Mouse (Mus musculus) forebrain, embryonic 16.5 days (tissue): Measurements from ENCODE around the gene Abcg5. TPM values are rescaled to one million over a fixed set of nuclear protein-coding genes. Genes with fewer than 3 reads are reported as not detected.

Experiments
- ATAC-seq: fragments of 200-750 bp; cut with Nextera tagmentation; 2 replicates; pipeline ENCODE4 v1.8.0; 2017; ENCODE audit warnings: mild to moderate bottlenecking, moderate library complexity
- H3K27ac ChIP-seq: fragments of 300-500 bp; sonication (generic); 2 replicates; pipeline ENCODE4 v1.5.1; 2014; ENCODE audit warnings: low read length, control low read depth
- H3K27me3 ChIP-seq: fragments of 300-500 bp; sonication (generic); replicated peaks from 2 replicates; pipeline ENCODE4 v1.6.1; 2014; ENCODE audit warnings: low read length; ENCODE audit not compliant: control insufficient read depth, insufficient read depth
- H3K36me3 ChIP-seq: fragments of 300-500 bp; sonication (generic); 2 replicates; pipeline ENCODE4 v1.6.1; 2014; ENCODE audit not compliant: control insufficient read depth, insufficient read depth
- H3K4me1 ChIP-seq: fragments of 300-500 bp; sonication (generic); replicated peaks from 2 replicates; pipeline ENCODE4 v1.6.1; 2014; ENCODE audit warnings: low read length; ENCODE audit not compliant: control insufficient read depth, insufficient read depth
- H3K4me2 ChIP-seq: fragments of 300-500 bp; sonication (generic); 2 replicates; pipeline ENCODE4 v1.6.1; 2014; ENCODE audit warnings: mild to moderate bottlenecking, low read length, control low read depth
- H3K4me3 ChIP-seq: fragments of 300-500 bp; sonication (generic); replicated peaks from 2 replicates; pipeline ENCODE4 v1.5.1; 2014; ENCODE audit warnings: mild to moderate bottlenecking, low read length, control low read depth
- H3K9ac ChIP-seq: fragments of 300-500 bp; sonication (generic); replicated peaks from 2 replicates; pipeline ENCODE4 v1.6.1; 2014; ENCODE audit warnings: low read depth, low read length, control low read depth
- H3K9me3 ChIP-seq: fragments of 300-500 bp; sonication (generic); 2 replicates; pipeline ENCODE4 v1.6.1; 2016; ENCODE audit warnings: low read length; ENCODE audit not compliant: control insufficient read depth
- WGBS: fragments of 180-500 bp; shearing (Covaris S2); extraction: QIAGEN DNeasy Blood & Tissue Kit; methylation state at CpG from one replicate; pipeline ENCODE4 v1.1.7; 2014; 5-methylcytosine and 5-hydroxymethylcytosine counted together
- polyA plus RNA-seq: library from polyadenylated mRNA; unstranded; fragments of >200 nt; fragmentation: Nextera tagmentation; extraction: Ambion mirVana; gene quantifications from 2 replicates; pipeline ENCODE4 v1.2.1, GENCODE M21; 2015

Gene Abcg5
- polyA plus RNA-seq, 1 experiment from 2014 or later = 0.87 TPM

DNA sequence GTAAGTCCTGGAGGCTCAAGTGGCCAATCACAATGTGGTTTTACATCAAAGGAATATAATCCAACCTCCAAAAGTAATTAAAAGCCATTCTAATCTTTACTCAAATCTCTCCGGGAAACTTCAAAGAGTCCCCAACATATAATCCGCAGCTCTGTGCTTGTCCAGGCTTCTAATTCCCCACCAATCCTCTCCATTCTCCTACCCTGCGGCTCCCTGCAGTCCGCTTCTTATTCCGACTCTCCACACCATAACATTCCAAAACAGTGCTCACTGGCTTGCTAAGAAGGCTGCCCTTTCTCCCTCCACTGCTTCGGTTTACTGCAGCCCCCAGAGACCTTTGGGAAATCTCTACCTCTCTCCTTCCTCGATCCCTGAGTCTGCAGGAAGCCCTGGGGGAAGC is 8.8 kb downstream of the Abcg5 start:
- WGBS = 8% methylated on average over 7 of the region's 7 CpGs
- Histone ChIP-seq H3K4me1 (peaks cover 7% of the 10 kb centered on the region), H3K4me2 (no peak overlapping the region), H3K9ac (no peak overlapping the region), H3K27me3 (peaks cover 11% of the 10 kb centered on the region), H3K36me3 (no peaks in the 10 kb centered on the region), H3K4me3 (no peak overlapping the region), H3K9me3 (no peaks in the 10 kb centered on the region), H3K27ac (no peak overlapping the region)
- ATAC-seq = no peak

GRCm38 (mm10) chr17:84672376-84673369 is 10.1 kb downstream of the Abcg5 start:
- H3K9me3 ChIP-seq = no peaks in the 10 kb centered on the region
- no peak overlapping the region for H3K27ac ChIP-seq
- no peak overlapping the region for H3K9ac ChIP-seq
- H3K4me2 ChIP-seq = no peak overlapping the region
- no peak for ATAC-seq
- H3K27me3 ChIP-seq = peaks cover 11% of the 10 kb centered on the region
- H3K36me3 ChIP-seq = no peaks in the 10 kb centered on the region
- WGBS = 78% methylated on average over 16 of the region's 16 CpGs
- peaks cover 7% of the 10 kb centered on the region for H3K4me1 ChIP-seq
- no peak overlapping the region for H3K4me3 ChIP-seq

GRCm38 (mm10) chr17:84667848-84668247 is 15.0 kb downstream of the Abcg5 start:
- Histone ChIP-seq H3K4me2 (no peak overlapping the region), H3K27ac (no peak overlapping the region), H3K4me1 (no peaks in the 10 kb centered on the region), H3K4me3 (no peak overlapping the region), H3K36me3 (no peaks in the 10 kb centered on the region), H3K9me3 (no peaks in the 10 kb centered on the region), H3K27me3 (no peaks in the 10 kb centered on the region), H3K9ac (no peak overlapping the region)
- ATAC-seq = no peak
- 94% methylated on average over 3 of the region's 3 CpGs for WGBS

- H3K4me2 ChIP-seq = no peak overlapping the region
- 59% methylated on average over 9 of the region's 9 CpGs for WGBS
- no peaks in the 10 kb centered on the region for H3K27me3 ChIP-seq
- ATAC-seq = no peak
- no peaks in the 10 kb centered on the region for H3K9me3 ChIP-seq
- H3K27ac ChIP-seq = no peak overlapping the region
- no peak overlapping the region for H3K9ac ChIP-seq
- H3K4me1 ChIP-seq = no peaks in the 10 kb centered on the region
- H3K36me3 ChIP-seq = no peaks in the 10 kb centered on the region
- no peak overlapping the region for H3K4me3 ChIP-seq
These were observed 17.1 kb downstream of the Abcg5 start for GRCm38 (mm10) chr17:84665691-84666090.

GRCm38 (mm10) chr17:84665053-84665452 is 17.8 kb downstream of the Abcg5 start:
- ATAC-seq = no peak

GRCm38 (mm10) chr17:84658951-84659350 is 23.9 kb downstream of the Abcg5 start:
- H3K4me3 ChIP-seq = no peak overlapping the region
- H3K36me3 ChIP-seq = no peaks in the 10 kb centered on the region
- H3K27me3 ChIP-seq = no peaks in the 10 kb centered on the region
- no peak for ATAC-seq
- H3K27ac ChIP-seq = no peak overlapping the region
- WGBS = 79% methylated on average over 8 of the region's 8 CpGs
- no peaks in the 10 kb centered on the region; the same call in 1 of the 2 replicates for H3K4me1 ChIP-seq
- H3K9me3 ChIP-seq = no peaks in the 10 kb centered on the region
- no peak overlapping the region for H3K4me2 ChIP-seq
- H3K9ac ChIP-seq = no peak overlapping the region

More at GRCm38 (mm10) chr17:84665053-84665452, 17.8 kb downstream of the Abcg5 start:
- Histone ChIP-seq H3K27ac (no peak overlapping the region), H3K4me3 (no peak overlapping the region), H3K27me3 (no peaks in the 10 kb centered on the region), H3K9me3 (no peaks in the 10 kb centered on the region), H3K36me3 (no peaks in the 10 kb centered on the region), H3K4me2 (no peak overlapping the region), H3K9ac (no peak overlapping the region), H3K4me1 (no peaks in the 10 kb centered on the region)
- 69% methylated on average over 10 of the region's 10 CpGs for WGBS

GRCm38 (mm10) chr17:84658195-84658594 is 24.6 kb downstream of the Abcg5 start:
- no peak overlapping the region for H3K4me2 ChIP-seq
- ATAC-seq = no peak
- H3K36me3 ChIP-seq = no peaks in the 10 kb centered on the region
- H3K9me3 ChIP-seq = no peaks in the 10 kb centered on the region
- 57% methylated on average over 5 of the region's 5 CpGs for WGBS
- H3K9ac ChIP-seq = no peak overlapping the region
- no peak overlapping the region for H3K4me3 ChIP-seq
- H3K27ac ChIP-seq = no peak overlapping the region
- H3K4me1 ChIP-seq = no peaks in the 10 kb centered on the region; the same call in 1 of the 2 replicates
- H3K27me3 ChIP-seq = no peaks in the 10 kb centered on the region

- Histone ChIP-seq H3K4me1 (no peaks in the 10 kb centered on the region; the same call in 1 of the 2 replicates), H3K27me3 (no peaks in the 10 kb centered on the region), H3K4me2 (no peak overlapping the region), H3K27ac (no peak overlapping the region), H3K9me3 (no peaks in the 10 kb centered on the region), H3K9ac (no peak overlapping the region), H3K4me3 (no peak overlapping the region), H3K36me3 (no peaks in the 10 kb centered on the region)
- 85% methylated on average over 7 of the region's 7 CpGs for WGBS
- no peak for ATAC-seq
These were observed 25.0 kb downstream of the Abcg5 start for GRCm38 (mm10) chr17:84657782-84658181.

- Histone ChIP-seq H3K9ac (no peak overlapping the region), H3K4me2 (no peak overlapping the region), H3K4me3 (no peak overlapping the region), H3K27me3 (no peaks in the 10 kb centered on the region), H3K4me1 (no peaks in the 10 kb centered on the region; the same call in 1 of the 2 replicates), H3K36me3 (no peaks in the 10 kb centered on the region), H3K27ac (no peak overlapping the region), H3K9me3 (no peaks in the 10 kb centered on the region)
- WGBS = 82% methylated on average over 3 of the region's 3 CpGs
- ATAC-seq = no peak
These were observed 25.4 kb downstream of the Abcg5 start for GRCm38 (mm10) chr17:84657422-84657732.
